Mouse (Mus musculus) bone marrow, adult 2 months (tissue): ENCODE measurements around the gene Zfp652.

ENCODE experiments used
- CTCF ChIP-seq: fragments of 200-500 bp; IDR thresholded peaks from 2 replicates; pipeline ENCODE4 v1.5.1; 2011; ENCODE audit warnings: low read length, control low read depth; ENCODE audit not compliant: control insufficient read depth, insufficient read depth
- POLR2A ChIP-seq: fragments of 200-500 bp; IDR thresholded peaks from 2 replicates; pipeline ENCODE4 v1.6.1; 2011; ENCODE audit warnings: low read depth, mild to moderate bottlenecking, control low read depth, low read length, borderline replicate concordance; ENCODE audit not compliant: control insufficient read depth

- no peak for TF ChIP-seq CTCF
- no peak for TF ChIP-seq POLR2A
Measured at GRCm38 (mm10) chr11:95748331-95748730, 35.9 kb downstream of the Zfp652 start.
